Mouse (Mus musculus) limb, embryonic 13.5 days (tissue): ENCODE measurements around the gene Pole. TPM values are rescaled to one million over a fixed set of nuclear protein-coding genes. Genes with fewer than 3 reads are reported as not detected.
A peak's percentile ranks its signal among the peaks of the same experiment; 100 is the strongest.

Experiments used
- ATAC-seq: fragments of 200-750 bp; cut with Nextera tagmentation; 2 replicates; pipeline ENCODE4 v1.8.0; 2017; ENCODE audit warnings: low read depth, moderate number of reproducible peaks, moderate TSS enrichment; ENCODE audit not compliant: low FRiP score
- H3K27ac ChIP-seq: fragments of 300-500 bp; sonication (generic); 2 replicates; pipeline ENCODE4 v1.5.1; 2015; ENCODE audit warnings: inconsistent platforms, mild to moderate bottlenecking, moderate library complexity
- H3K27me3 ChIP-seq: fragments of 300-500 bp; sonication (generic); 2 replicates; pipeline ENCODE4 v1.6.1; 2015; ENCODE audit warnings: mild to moderate bottlenecking, inconsistent platforms
- H3K36me3 ChIP-seq: fragments of 300-500 bp; sonication (generic); 2 replicates; pipeline ENCODE4 v1.6.1; 2015; ENCODE audit warnings: inconsistent platforms, mild to moderate bottlenecking, moderate library complexity
- H3K4me1 ChIP-seq: fragments of 300-500 bp; sonication (generic); 2 replicates; pipeline ENCODE4 v1.6.1; 2015; ENCODE audit warnings: inconsistent platforms
- H3K4me2 ChIP-seq: fragments of 300-500 bp; sonication (generic); replicated peaks from 2 replicates; pipeline ENCODE4 v1.6.1; 2015; ENCODE audit warnings: inconsistent platforms, mild to moderate bottlenecking, moderate library complexity
- H3K4me3 ChIP-seq: fragments of 300-500 bp; sonication (generic); 2 replicates; pipeline ENCODE4 v1.5.1; 2015; ENCODE audit warnings: moderate library complexity, mild to moderate bottlenecking, inconsistent platforms
- H3K9ac ChIP-seq: fragments of 300-500 bp; sonication (generic); 2 replicates; pipeline ENCODE4 v1.6.1; 2015; ENCODE audit warnings: mild to moderate bottlenecking, inconsistent platforms
- H3K9me3 ChIP-seq: fragments of 300-500 bp; sonication (generic); 2 replicates; pipeline ENCODE4 v1.6.1; 2016; ENCODE audit warnings: inconsistent platforms
- WGBS: fragments of 180-500 bp; shearing (Covaris S2); methylation state at CpG from one replicate; pipeline ENCODE4 v1.1.7; 2015; 5-methylcytosine and 5-hydroxymethylcytosine counted together
- polyA plus RNA-seq: library from polyadenylated mRNA; unstranded; fragments of >200 nt; fragmentation: Nextera tagmentation; extraction: Ambion mirVana; gene quantifications from 2 replicates; pipeline ENCODE4 v1.2.1, GENCODE M21; 2015

Gene Pole
- polyA plus RNA-seq, 1 experiment from 2014 or later: 31.5 TPM

GRCm38 (mm10) chr5:110286446-110287083 is 459 bp downstream of the Pole start:
- peak overlapping the region; percentile 86 for H3K9ac ChIP-seq
- no peak overlapping the region; the same call in 1 of the 2 replicates for H3K27ac ChIP-seq
- peaks cover 26% of the 10 kb centered on the region for H3K36me3 ChIP-seq
- peak overlapping the region; percentile 93 for H3K4me2 ChIP-seq
- H3K9me3 ChIP-seq: no peaks in the 10 kb centered on the region
- peak overlapping the region; percentile 83 for H3K4me3 ChIP-seq
- H3K27me3 ChIP-seq: peaks cover 24% of the 10 kb centered on the region
- 3% methylated on average over 31 of the region's 31 CpGs for WGBS
- ATAC-seq: peak; percentile 81
- peaks cover 18% of the 10 kb centered on the region for H3K4me1 ChIP-seq

GRCm38 (mm10) chr5:110287084-110287475 is 974 bp downstream of the Pole start:
- Histone ChIP-seq H3K9me3 (no peaks in the 10 kb centered on the region), H3K9ac (peak overlapping the region; percentile 86), H3K27ac (no peak overlapping the region), H3K36me3 (peaks cover 31% of the 10 kb centered on the region), H3K4me2 (peak overlapping the region; percentile 93), H3K27me3 (peaks cover 24% of the 10 kb centered on the region), H3K4me3 (peak overlapping the region; percentile 83), H3K4me1 (peaks cover 18% of the 10 kb centered on the region)
- WGBS: 79% methylated on average over 2 of the region's 2 CpGs
- no peak for ATAC-seq

- no peak overlapping the region for H3K27ac ChIP-seq
- H3K4me2 ChIP-seq: no peak overlapping the region
- ATAC-seq: no peak
- WGBS: 92% methylated on average over 1 of the region's 1 CpGs
- peaks cover 11% of the 10 kb centered on the region for H3K4me1 ChIP-seq
- no peaks in the 10 kb centered on the region for H3K9me3 ChIP-seq
- H3K9ac ChIP-seq: no peak overlapping the region
- H3K4me3 ChIP-seq: no peak overlapping the region
- H3K27me3 ChIP-seq: no peaks in the 10 kb centered on the region
- peaks cover 69% of the 10 kb centered on the region for H3K36me3 ChIP-seq
Observed at GRCm38 (mm10) chr5:110291649-110292048, 5.5 kb downstream of the Pole start.

GRCm38 (mm10) chr5:110296637-110297036 is 10.5 kb downstream of the Pole start:
- Histone ChIP-seq H3K9ac (no peak overlapping the region), H3K27ac (no peak overlapping the region), H3K4me2 (no peak overlapping the region), H3K9me3 (no peaks in the 10 kb centered on the region), H3K4me1 (no peaks in the 10 kb centered on the region), H3K36me3 (peaks cover 90% of the 10 kb centered on the region), H3K27me3 (no peaks in the 10 kb centered on the region), H3K4me3 (no peak overlapping the region)
- WGBS: 97% methylated on average over 1 of the region's 1 CpGs
- no peak for ATAC-seq

- peaks cover 95% of the 10 kb centered on the region for H3K36me3 ChIP-seq
- no peak overlapping the region for H3K4me2 ChIP-seq
- ATAC-seq: no peak
- H3K4me3 ChIP-seq: no peak overlapping the region
- no peaks in the 10 kb centered on the region for H3K27me3 ChIP-seq
- no peaks in the 10 kb centered on the region for H3K9me3 ChIP-seq
- H3K27ac ChIP-seq: no peak overlapping the region
- WGBS: 93% methylated on average over 2 of the region's 2 CpGs
- no peaks in the 10 kb centered on the region for H3K4me1 ChIP-seq
- no peak overlapping the region for H3K9ac ChIP-seq
Observed at GRCm38 (mm10) chr5:110300591-110300990, 14.5 kb downstream of the Pole start.

- H3K4me3 ChIP-seq: no peak overlapping the region
- ATAC-seq: no peak
- 95% methylated on average over 7 of the region's 7 CpGs for WGBS
- H3K27ac ChIP-seq: no peak overlapping the region
- no peaks in the 10 kb centered on the region for H3K9me3 ChIP-seq
- H3K9ac ChIP-seq: no peak overlapping the region
- H3K4me2 ChIP-seq: no peak overlapping the region
- no peaks in the 10 kb centered on the region for H3K27me3 ChIP-seq
- H3K4me1 ChIP-seq: no peaks in the 10 kb centered on the region
- H3K36me3 ChIP-seq: peaks cover 93% of the 10 kb centered on the region
Observed at GRCm38 (mm10) chr5:110308861-110309260, 22.8 kb downstream of the Pole start.

GRCm38 (mm10) chr5:110313127-110313526 is 27.0 kb downstream of the Pole start:
- H3K36me3 ChIP-seq: peaks cover 72% of the 10 kb centered on the region
- ATAC-seq: no peak
- WGBS: 92% methylated on average over 3 of the region's 3 CpGs

GRCm38 (mm10) chr5:110330508-110330907 is 44.4 kb downstream of the Pole start:
- no peak overlapping the region for H3K9ac ChIP-seq
- H3K9me3 ChIP-seq: no peaks in the 10 kb centered on the region
- H3K36me3 ChIP-seq: peaks cover 92% of the 10 kb centered on the region
- ATAC-seq: no peak
- H3K27ac ChIP-seq: no peak overlapping the region
- 71% methylated on average over 3 of the region's 3 CpGs for WGBS
- H3K4me2 ChIP-seq: no peak overlapping the region
- H3K4me1 ChIP-seq: no peaks in the 10 kb centered on the region
- no peak overlapping the region for H3K4me3 ChIP-seq
- H3K27me3 ChIP-seq: no peaks in the 10 kb centered on the region

More at GRCm38 (mm10) chr5:110313127-110313526, 27.0 kb downstream of the Pole start:
- no peaks in the 10 kb centered on the region for H3K9me3 ChIP-seq
- H3K27me3 ChIP-seq: no peaks in the 10 kb centered on the region
- no peak overlapping the region for H3K27ac ChIP-seq
- no peaks in the 10 kb centered on the region for H3K4me1 ChIP-seq
- H3K4me2 ChIP-seq: no peak overlapping the region
- H3K4me3 ChIP-seq: no peak overlapping the region
- no peak overlapping the region for H3K9ac ChIP-seq

GRCm38 (mm10) chr5:110338792-110339191 is 52.7 kb downstream of the Pole start:
- H3K9me3 ChIP-seq: no peaks in the 10 kb centered on the region

GRCm38 (mm10) chr5:110342648-110343284 is 56.7 kb downstream of the Pole start, which contains the start of gene P2rx2:
Gene P2rx2 (minus strand): TSS chr5:110343212.
- Histone ChIP-seq H3K4me1 (peaks cover 16% of the 10 kb centered on the region), H3K36me3 (peaks cover 15% of the 10 kb centered on the region), H3K27ac (no peak within 1 kb of the TSS), H3K27me3 (peaks cover 45% of the 10 kb centered on the region), H3K9ac (peak within 1 kb of the TSS; percentile 64), H3K4me2 (peak within 1 kb of the TSS; percentile 85), H3K4me3 (peak within 1 kb of the TSS; percentile 49), H3K9me3 (no peaks in the 10 kb centered on the region)
- peak; percentile 16; the same call in 1 of the 2 replicates for ATAC-seq
- WGBS: 4% methylated on average over 40 of the region's 43 CpGs

More at GRCm38 (mm10) chr5:110338792-110339191, 52.7 kb downstream of the Pole start:
- Histone ChIP-seq H3K27me3 (peaks cover 31% of the 10 kb centered on the region), H3K4me3 (no peak overlapping the region), H3K9ac (no peak overlapping the region), H3K4me2 (no peak overlapping the region), H3K36me3 (peaks cover 54% of the 10 kb centered on the region), H3K4me1 (peaks cover 16% of the 10 kb centered on the region), H3K27ac (no peak overlapping the region)
- whole genome bisulfite sequencing: 86% methylated on average over 2 of the region's 2 CpGs
- ATAC-seq: 0 out of 2 replicates have a peak, but pooled peaks have one; percentile 17

- Histone ChIP-seq H3K27ac (no peak within 1 kb of the TSS), H3K9ac (no peak within 1 kb of the TSS), H3K36me3 (no peaks in the 10 kb centered on the region), H3K27me3 (peaks cover 45% of the 10 kb centered on the region), H3K4me1 (peaks cover 16% of the 10 kb centered on the region), H3K4me3 (0 out of 2 replicates have a peak within 1 kb of the TSS, but pooled peaks have one; percentile 49), H3K9me3 (no peaks in the 10 kb centered on the region), H3K4me2 (peak within 1 kb of the TSS; percentile 85; the same call in 1 of the 2 replicates)
- WGBS: 70% methylated on average over 4 of the region's 4 CpGs
- no peak for ATAC-seq
Observed at GRCm38 (mm10) chr5:110344524-110344923, 58.4 kb downstream of the Pole start, which contains the start of gene Lrcol1. Gene Lrcol1 (plus strand): TSS chr5:110344730.

GRCm38 (mm10) chr5:110345553-110345952 is 59.4 kb downstream of the Pole start:
- WGBS: 75% methylated on average over 4 of the region's 4 CpGs
- H3K4me3 ChIP-seq: no peak overlapping the region

More at GRCm38 (mm10) chr5:110345553-110345952, 59.4 kb downstream of the Pole start:
- Histone ChIP-seq H3K9ac (no peak overlapping the region), H3K36me3 (no peaks in the 10 kb centered on the region), H3K27me3 (peaks cover 45% of the 10 kb centered on the region), H3K4me1 (peaks cover 16% of the 10 kb centered on the region), H3K27ac (no peak overlapping the region), H3K9me3 (no peaks in the 10 kb centered on the region), H3K4me2 (no peak overlapping the region)
- no peak for ATAC-seq
